Mouse (Mus musculus): ENCODE measurements at regions not wholly inside any gene's neighbourhood (a gene's known extent, or its start where the extent isn't known, plus 50 kb on each side); places are given as distances from the start of the nearest gene placed in this dataset.

DNA sequence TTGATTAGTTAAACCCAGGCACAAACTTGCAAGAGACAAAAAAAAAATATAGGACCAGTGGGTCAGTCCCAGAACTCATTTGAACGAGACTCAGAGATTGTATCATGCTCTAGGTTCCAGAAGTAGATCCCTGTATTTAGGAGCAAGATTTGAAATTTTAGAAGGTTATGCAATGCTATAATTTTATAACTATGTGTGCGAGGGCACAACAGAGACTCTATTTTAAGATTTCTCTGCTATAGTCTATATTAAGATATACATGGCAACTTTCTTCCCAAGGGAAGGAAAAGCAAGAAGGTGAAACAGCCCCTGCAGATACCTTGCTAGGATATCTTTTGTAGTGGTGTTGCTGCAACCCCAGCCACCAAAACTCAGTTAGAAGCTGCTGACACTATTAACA, 55.7 kb downstream of the Otor start:
- Histone ChIP-seq H3K4me3 (ENCODE audit: low read depth, low read length) (no peak overlapping the region), H3K4me1 (ENCODE audit: insufficient read depth) (no peaks in the 10 kb centered on the region), H3K9ac (replicated peaks) (no peak overlapping the region), H3K27ac (ENCODE audit: low read depth) (no peak overlapping the region), H3K36me3 (replicated peaks; ENCODE audit: insufficient read depth, low read length) (no peaks in the 10 kb centered on the region), H3K4me2 (ENCODE audit: low read depth, low read length) (no peak overlapping the region), H3K9me3 (ENCODE audit: low read length) (no peaks in the 10 kb centered on the region), H3K27me3 (ENCODE audit: insufficient read depth, low read length) (no peaks in the 10 kb centered on the region)
- 64% methylated on average over 2 of the region's 2 CpGs for WGBS (ENCODE audit: insufficient replicate concordance)
- TF ChIP-seq EP300 (IDR thresholded peaks at IDR 0.05; ENCODE audit: low read depth) (no peak), CTCF (IDR thresholded peaks at IDR 0.05; ENCODE audit: low read depth) (no peak)
- ATAC-seq: no peak
- DNase-seq: no peak

GRCm38 (mm10) chr2:143149189-143149588, 70.9 kb downstream of the Otor start:
- Histone ChIP-seq H3K36me3 (replicated peaks; ENCODE audit: insufficient read depth, low read length) (no peaks in the 10 kb centered on the region), H3K4me2 (ENCODE audit: low read depth, low read length) (no peak overlapping the region), H3K9me3 (ENCODE audit: low read length) (no peaks in the 10 kb centered on the region; the same call in 1 of the 2 replicates), H3K4me1 (ENCODE audit: insufficient read depth) (no peaks in the 10 kb centered on the region), H3K4me3 (ENCODE audit: low read depth, low read length) (no peak overlapping the region), H3K27me3 (ENCODE audit: insufficient read depth, low read length) (no peaks in the 10 kb centered on the region), H3K27ac (ENCODE audit: low read depth) (no peak overlapping the region), H3K9ac (replicated peaks) (no peak overlapping the region)
- TF ChIP-seq CTCF (IDR thresholded peaks at IDR 0.05; ENCODE audit: low read depth) (no peak), EP300 (IDR thresholded peaks at IDR 0.05; ENCODE audit: low read depth) (no peak)
- ATAC-seq (no peak), DNase-seq (no peak)
- 53% methylated on average over 3 of the region's 3 CpGs for WGBS (ENCODE audit: insufficient replicate concordance)

DNA sequence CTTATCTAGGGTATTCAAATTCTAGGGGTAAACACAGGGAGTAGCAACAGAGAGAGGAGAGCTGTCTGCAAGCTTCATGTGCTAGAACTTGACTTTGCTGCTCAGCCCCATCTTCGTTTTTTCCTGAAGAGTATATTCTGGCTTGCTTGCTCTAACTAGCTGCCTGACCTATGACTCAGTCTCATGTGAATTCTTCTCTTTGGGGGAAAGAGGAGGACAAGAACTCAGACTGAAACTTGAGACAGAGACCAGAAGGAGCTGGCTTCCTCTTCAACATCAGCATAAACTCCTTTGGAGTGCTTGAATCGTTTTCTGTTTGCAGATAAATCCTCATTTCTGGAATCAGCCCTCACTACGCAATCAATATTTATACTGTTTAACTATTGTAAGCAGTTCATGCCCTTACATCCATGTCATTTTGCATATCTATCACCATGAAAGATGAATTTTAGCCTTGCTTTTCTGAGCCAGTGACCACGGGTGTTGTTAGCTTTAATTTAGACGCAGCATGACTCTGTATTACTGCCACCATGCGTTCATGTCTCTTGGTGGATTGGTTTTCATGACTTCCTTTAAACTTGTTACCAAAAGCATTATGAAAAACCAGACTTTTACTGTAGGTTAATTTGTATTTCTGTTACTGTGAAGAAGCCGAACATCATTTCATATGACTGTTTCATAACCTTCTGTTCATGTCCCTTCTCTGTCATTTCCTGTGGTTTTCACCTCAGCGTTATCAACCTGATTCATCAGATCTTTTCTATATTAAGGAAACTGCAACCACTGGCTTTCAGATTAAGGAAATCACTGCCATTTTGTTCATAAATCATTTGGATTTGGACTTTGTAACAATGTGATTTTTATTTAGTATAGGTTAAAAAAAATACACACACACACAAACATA, 86.1 kb downstream of the Otor start:
- H3K4me1 ChIP-seq (ENCODE audit: insufficient read depth): no peaks in the 10 kb centered on the region
- no peak overlapping the region for H3K9ac ChIP-seq (replicated peaks)
- DNase-seq: no peak
- H3K27me3 ChIP-seq (ENCODE audit: insufficient read depth, low read length): no peaks in the 10 kb centered on the region
- H3K4me2 ChIP-seq (ENCODE audit: low read depth, low read length): no peak overlapping the region
- H3K27ac ChIP-seq (ENCODE audit: low read depth): no peak overlapping the region
- TF ChIP-seq EP300 (IDR thresholded peaks at IDR 0.05; ENCODE audit: low read depth): no peak
- TF ChIP-seq CTCF (IDR thresholded peaks at IDR 0.05; ENCODE audit: low read depth): no peak
- ATAC-seq: no peak
- 71% methylated on average over 8 of the region's 8 CpGs for WGBS (ENCODE audit: insufficient replicate concordance)
- H3K36me3 ChIP-seq (replicated peaks; ENCODE audit: insufficient read depth, low read length): no peaks in the 10 kb centered on the region
- H3K4me3 ChIP-seq (ENCODE audit: low read depth, low read length): no peak overlapping the region
- H3K9me3 ChIP-seq (ENCODE audit: low read length): no peaks in the 10 kb centered on the region

- no peak overlapping the region for H3K27ac ChIP-seq (ENCODE audit: low read depth)
- H3K4me1 ChIP-seq (ENCODE audit: insufficient read depth): no peaks in the 10 kb centered on the region
- no peaks in the 10 kb centered on the region for H3K27me3 ChIP-seq (ENCODE audit: insufficient read depth, low read length)
- H3K9ac ChIP-seq (replicated peaks): no peak overlapping the region
- H3K36me3 ChIP-seq (replicated peaks; ENCODE audit: insufficient read depth, low read length): no peaks in the 10 kb centered on the region
- 60% methylated on average over 3 of the region's 3 CpGs for WGBS (ENCODE audit: insufficient replicate concordance)
- ATAC-seq: no peak
- no peak overlapping the region for H3K4me2 ChIP-seq (ENCODE audit: low read depth, low read length)
- no peak for TF ChIP-seq EP300 (IDR thresholded peaks at IDR 0.05; ENCODE audit: low read depth)
- no peak for TF ChIP-seq CTCF (IDR thresholded peaks at IDR 0.05; ENCODE audit: low read depth)
- DNase-seq: no peak
- H3K9me3 ChIP-seq (ENCODE audit: low read length): no peaks in the 10 kb centered on the region
- H3K4me3 ChIP-seq (ENCODE audit: low read depth, low read length): no peak overlapping the region
Observed at GRCm38 (mm10) chr2:143166771-143167170, 88.5 kb downstream of the Otor start.

- Histone ChIP-seq H3K9ac (replicated peaks) (no peak overlapping the region), H3K4me1 (ENCODE audit: insufficient read depth) (no peaks in the 10 kb centered on the region), H3K4me3 (ENCODE audit: low read depth, low read length) (no peak overlapping the region), H3K4me2 (ENCODE audit: low read depth, low read length) (no peak overlapping the region), H3K36me3 (replicated peaks; ENCODE audit: insufficient read depth, low read length) (no peaks in the 10 kb centered on the region), H3K27me3 (ENCODE audit: insufficient read depth, low read length) (no peaks in the 10 kb centered on the region), H3K27ac (ENCODE audit: low read depth) (no peak overlapping the region), H3K9me3 (ENCODE audit: low read length) (no peaks in the 10 kb centered on the region; the same call in 1 of the 2 replicates)
- ATAC-seq (no peak), DNase-seq (no peak)
- 73% methylated on average over 2 of the region's 2 CpGs for WGBS (ENCODE audit: insufficient replicate concordance)
- TF ChIP-seq CTCF (IDR thresholded peaks at IDR 0.05; ENCODE audit: low read depth): no peak
Observed at GRCm38 (mm10) chr2:143170648-143171047, 92.4 kb downstream of the Otor start.

DNA sequence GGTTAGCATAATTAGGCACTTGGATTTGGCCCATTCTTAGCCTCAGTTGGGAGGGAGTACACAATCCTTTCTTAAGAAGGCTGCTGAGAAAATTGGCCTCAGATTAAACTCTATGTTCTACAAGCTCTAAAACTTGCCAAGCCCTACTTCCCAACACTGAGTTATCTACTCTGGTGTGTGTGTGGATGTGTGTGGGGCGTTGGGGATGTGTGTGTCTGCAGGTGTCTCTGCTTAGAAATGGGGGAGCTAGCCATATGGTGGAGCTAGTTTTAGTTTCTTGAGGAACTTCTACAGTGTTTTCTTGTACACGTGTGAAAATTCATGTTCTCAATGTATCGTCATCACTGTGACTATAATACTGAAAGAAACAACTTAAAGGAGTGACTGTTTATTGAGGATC, 106.3 kb downstream of the Otor start:
- no peaks in the 10 kb centered on the region for H3K9me3 ChIP-seq (ENCODE audit: low read length)
- H3K9ac ChIP-seq (replicated peaks): no peak overlapping the region
- no peaks in the 10 kb centered on the region for H3K36me3 ChIP-seq (replicated peaks; ENCODE audit: insufficient read depth, low read length)
- ATAC-seq: no peak
- TF ChIP-seq EP300 (IDR thresholded peaks at IDR 0.05; ENCODE audit: low read depth) (no peak), CTCF (IDR thresholded peaks at IDR 0.05; ENCODE audit: low read depth) (no peak)
- no peak overlapping the region for H3K4me3 ChIP-seq (ENCODE audit: low read depth, low read length)
- H3K27ac ChIP-seq (ENCODE audit: low read depth): no peak overlapping the region
- no peak overlapping the region for H3K4me2 ChIP-seq (ENCODE audit: low read depth, low read length)
- no peaks in the 10 kb centered on the region for H3K4me1 ChIP-seq (ENCODE audit: insufficient read depth)
- DNase-seq: no peak
- WGBS (ENCODE audit: insufficient replicate concordance): 56% methylated on average over 3 of the region's 3 CpGs
- H3K27me3 ChIP-seq (ENCODE audit: insufficient read depth, low read length): no peaks in the 10 kb centered on the region
